Mouse (Mus musculus): Measurements from ENCODE around the gene Fbh1. TPM values are rescaled to one million over a fixed set of nuclear protein-coding genes. Genes with fewer than 3 reads are reported as not detected.

Gene Fbh1
- polyA plus RNA-seq, 1 experiment from 2014 or later, result 113 TPM

GRCm38 (mm10) chr2:11694104-11694503 is 83.3 kb downstream of the Fbh1 start:
- H3K27me3 ChIP-seq (ENCODE audit: control insufficient read depth, insufficient read depth, low read length), result no peaks in the 10 kb centered on the region
- H3K4me1 ChIP-seq (ENCODE audit: control insufficient read depth, insufficient read depth, low read length), result no peaks in the 10 kb centered on the region
- H3K27ac ChIP-seq (ENCODE audit: low read depth, low read length), result no peak overlapping the region
- no peaks in the 10 kb centered on the region for H3K9me3 ChIP-seq (replicated peaks; ENCODE audit: control insufficient read depth, low read length)
- no peak overlapping the region for H3K4me3 ChIP-seq (ENCODE audit: low read depth, low read length)
- no peak overlapping the region for H3K9ac ChIP-seq (ENCODE audit: low read depth, low read length)
- no peaks in the 10 kb centered on the region for H3K36me3 ChIP-seq (ENCODE audit: control insufficient read depth, insufficient read depth, low read length)
- WGBS (ENCODE audit: insufficient replicate concordance), result 84% methylated on average over 2 of the region's 2 CpGs
- no peak for ATAC-seq (replicated peaks; ENCODE audit: insufficient number of reproducible peaks, low FRiP score, low TSS enrichment)
- H3K4me2 ChIP-seq, result no peak overlapping the region

- no peak for ATAC-seq (replicated peaks; ENCODE audit: insufficient number of reproducible peaks, low FRiP score, low TSS enrichment)
- H3K9ac ChIP-seq (ENCODE audit: low read depth, low read length), result no peak overlapping the region
- no peak overlapping the region for H3K4me2 ChIP-seq
- H3K36me3 ChIP-seq (ENCODE audit: control insufficient read depth, insufficient read depth, low read length), result no peaks in the 10 kb centered on the region
- H3K27me3 ChIP-seq (ENCODE audit: control insufficient read depth, insufficient read depth, low read length), result no peaks in the 10 kb centered on the region
- H3K27ac ChIP-seq (ENCODE audit: low read depth, low read length), result no peak overlapping the region
- no peaks in the 10 kb centered on the region for H3K9me3 ChIP-seq (replicated peaks; ENCODE audit: control insufficient read depth, low read length)
- 92% methylated on average over 4 of the region's 4 CpGs for WGBS (ENCODE audit: insufficient replicate concordance)
- H3K4me3 ChIP-seq (ENCODE audit: low read depth, low read length), result no peak overlapping the region
- H3K4me1 ChIP-seq (ENCODE audit: control insufficient read depth, insufficient read depth, low read length), result no peaks in the 10 kb centered on the region
Measured at GRCm38 (mm10) chr2:11693352-11693751, 84.0 kb downstream of the Fbh1 start.

Other genes starting within 250 kb of the Fbh1 start
- 13.8 and 17.0 TPM in 2 replicates for gene Pfkfb3, start 223.5 kb downstream of the Fbh1 start, polyA plus RNA-seq (2014; fragmentation: Nextera tagmentation; extraction: Ambion mirVana)
- gene Rbm17, start 173.4 kb downstream of the Fbh1 start, polyA plus RNA-seq (2014; fragmentation: Nextera tagmentation; extraction: Ambion mirVana), result 106 and 109 TPM in 2 replicates
- not detected in 2 replicates for gene Gm17490, start 151.3 kb downstream of the Fbh1 start, polyA plus RNA-seq (2014; fragmentation: Nextera tagmentation; extraction: Ambion mirVana)
- not detected in 2 replicates for gene Il2ra, start 134.8 kb downstream of the Fbh1 start, polyA plus RNA-seq (2014; fragmentation: Nextera tagmentation; extraction: Ambion mirVana)
- 5.8 and 6.7 TPM in 2 replicates for gene Il15ra, start 72.3 kb downstream of the Fbh1 start, polyA plus RNA-seq (2014; fragmentation: Nextera tagmentation; extraction: Ambion mirVana)
- gene Ankrd16, start 294 bp upstream of the Fbh1 start, polyA plus RNA-seq (2014; fragmentation: Nextera tagmentation; extraction: Ambion mirVana), result 19.6 and 25.7 TPM in 2 replicates

Measured in heart, embryonic 11.5 days (tissue).